Mouse (Mus musculus): ENCODE data around the gene Kbtbd4. TPM values are rescaled to one million over a fixed set of nuclear protein-coding genes. Genes with fewer than 3 reads are reported as not detected.

Kbtbd4 gene
- polyA plus RNA-seq, 1 experiment from 2014 or later = 26.3 TPM

- no peak for DNase-seq (ENCODE audit: low spot score)
- Histone ChIP-seq H3K4me2 (ENCODE audit: low read length) (no peak overlapping the region), H3K27ac (ENCODE audit: low read depth) (no peak overlapping the region), H3K4me3 (ENCODE audit: low read depth, low read length) (no peak overlapping the region), H3K9ac (ENCODE audit: low read length) (no peak overlapping the region), H3K4me1 (replicated peaks; ENCODE audit: control insufficient read depth, insufficient read depth, low read length) (no peaks in the 10 kb centered on the region), H3K9me3 (ENCODE audit: control insufficient read depth, low read length) (no peaks in the 10 kb centered on the region), H3K36me3 (ENCODE audit: control insufficient read depth, insufficient read depth, low read length) (peaks cover 10% of the 10 kb centered on the region; the same call in 1 of the 2 replicates), H3K27me3 (replicated peaks; ENCODE audit: control insufficient read depth, insufficient read depth, low read length) (no peaks in the 10 kb centered on the region)
- no peak for ATAC-seq (replicated peaks; ENCODE audit: low FRiP score, low TSS enrichment, low read depth)
- WGBS = 75% methylated on average over 3 of the region's 3 CpGs
Observed at GRCm38 (mm10) chr2:90953461-90953860, 48.9 kb downstream of the Kbtbd4 start.

GRCm38 (mm10) chr2:90956053-90956452 lies 51.5 kb downstream of the Kbtbd4 start:
- Histone ChIP-seq H3K27ac (ENCODE audit: low read depth) (no peak overlapping the region), H3K4me2 (ENCODE audit: low read length) (no peak overlapping the region), H3K4me3 (ENCODE audit: low read depth, low read length) (no peak overlapping the region), H3K4me1 (replicated peaks; ENCODE audit: control insufficient read depth, insufficient read depth, low read length) (no peaks in the 10 kb centered on the region), H3K9ac (ENCODE audit: low read length) (no peak overlapping the region), H3K27me3 (replicated peaks; ENCODE audit: control insufficient read depth, insufficient read depth, low read length) (no peaks in the 10 kb centered on the region), H3K9me3 (ENCODE audit: control insufficient read depth, low read length) (no peaks in the 10 kb centered on the region), H3K36me3 (ENCODE audit: control insufficient read depth, insufficient read depth, low read length) (peaks cover 7% of the 10 kb centered on the region; the same call in 1 of the 2 replicates)
- no peak for ATAC-seq (replicated peaks; ENCODE audit: low FRiP score, low TSS enrichment, low read depth)
- no peak for DNase-seq (ENCODE audit: low spot score)
- WGBS = 73% methylated on average over 1 of the region's 1 CpGs

- no peaks in the 10 kb centered on the region for H3K27me3 ChIP-seq (replicated peaks; ENCODE audit: control insufficient read depth, insufficient read depth, low read length)
- no peak overlapping the region for H3K4me2 ChIP-seq (ENCODE audit: low read length)
- no peak overlapping the region for H3K9ac ChIP-seq (ENCODE audit: low read length)
- DNase-seq (ENCODE audit: low spot score) = no peak
- H3K4me1 ChIP-seq (replicated peaks; ENCODE audit: control insufficient read depth, insufficient read depth, low read length) = no peaks in the 10 kb centered on the region
- no peaks in the 10 kb centered on the region for H3K9me3 ChIP-seq (ENCODE audit: control insufficient read depth, low read length)
- no peak overlapping the region for H3K27ac ChIP-seq (ENCODE audit: low read depth)
- H3K4me3 ChIP-seq (ENCODE audit: low read depth, low read length) = no peak overlapping the region
- peaks cover 7% of the 10 kb centered on the region; the same call in 1 of the 2 replicates for H3K36me3 ChIP-seq (ENCODE audit: control insufficient read depth, insufficient read depth, low read length)
- no peak for ATAC-seq (replicated peaks; ENCODE audit: low FRiP score, low TSS enrichment, low read depth)
- WGBS = 85% methylated on average over 3 of the region's 3 CpGs
Observed at GRCm38 (mm10) chr2:90958856-90959255, 54.3 kb downstream of the Kbtbd4 start.

GRCm38 (mm10) chr2:90960012-90960411 lies 55.5 kb downstream of the Kbtbd4 start:
- H3K9ac ChIP-seq (ENCODE audit: low read length) = no peak overlapping the region
- WGBS = 94% methylated on average over 2 of the region's 2 CpGs
- no peaks in the 10 kb centered on the region for H3K9me3 ChIP-seq (ENCODE audit: control insufficient read depth, low read length)
- H3K4me3 ChIP-seq (ENCODE audit: low read depth, low read length) = no peak overlapping the region
- DNase-seq (ENCODE audit: low spot score) (no peak), ATAC-seq (replicated peaks; ENCODE audit: low FRiP score, low TSS enrichment, low read depth) (no peak)
- H3K4me2 ChIP-seq (ENCODE audit: low read length) = no peak overlapping the region
- H3K4me1 ChIP-seq (replicated peaks; ENCODE audit: control insufficient read depth, insufficient read depth, low read length) = peaks cover 5% of the 10 kb centered on the region; the same call in 1 of the 2 replicates
- H3K27ac ChIP-seq (ENCODE audit: low read depth) = no peak overlapping the region
- H3K36me3 ChIP-seq (ENCODE audit: control insufficient read depth, insufficient read depth, low read length) = peaks cover 5% of the 10 kb centered on the region; the same call in 1 of the 2 replicates
- no peaks in the 10 kb centered on the region for H3K27me3 ChIP-seq (replicated peaks; ENCODE audit: control insufficient read depth, insufficient read depth, low read length)

Other genes starting within 250 kb of the Kbtbd4 start
- gene Nup160, start 227.5 kb upstream of the Kbtbd4 start, polyA plus RNA-seq (2014; fragmentation: Nextera tagmentation; extraction: Ambion mirVana) = 53.6 and 62.5 TPM in 2 replicates
- 87.7 and 99.3 TPM in 2 replicates for gene Fnbp4, start 159.4 kb upstream of the Kbtbd4 start, polyA plus RNA-seq (2014; fragmentation: Nextera tagmentation; extraction: Ambion mirVana)
- 1.0 and 1.1 TPM in 2 replicates for gene Agbl2, start 122.0 kb upstream of the Kbtbd4 start, polyA plus RNA-seq (2014; fragmentation: Nextera tagmentation; extraction: Ambion mirVana)
- gene Mtch2, start 57.6 kb upstream of the Kbtbd4 start, polyA plus RNA-seq (2014; fragmentation: Nextera tagmentation; extraction: Ambion mirVana) = 311 TPM in 2 replicates
- 9.6 and 11.3 TPM in 2 replicates for gene C1qtnf4, start 18.9 kb upstream of the Kbtbd4 start, polyA plus RNA-seq (2014; fragmentation: Nextera tagmentation; extraction: Ambion mirVana)
- gene Ndufs3, start 87 bp downstream of the Kbtbd4 start, polyA plus RNA-seq (2014; fragmentation: Nextera tagmentation; extraction: Ambion mirVana) = 244 and 251 TPM in 2 replicates
- 70.6 and 73.7 TPM in 2 replicates for gene Celf1, start 35.6 kb downstream of the Kbtbd4 start, polyA plus RNA-seq (2014; fragmentation: Nextera tagmentation; extraction: Ambion mirVana)
- 0.55 and 1.5 TPM in 2 replicates for gene Rapsn, start 130.9 kb downstream of the Kbtbd4 start, polyA plus RNA-seq (2014; fragmentation: Nextera tagmentation; extraction: Ambion mirVana)
- 280 and 322 TPM in 2 replicates for gene Psmc3, start 149.3 kb downstream of the Kbtbd4 start, polyA plus RNA-seq (2014; fragmentation: Nextera tagmentation; extraction: Ambion mirVana)
- gene Slc39a13, start 165.7 kb downstream of the Kbtbd4 start, polyA plus RNA-seq (2014; fragmentation: Nextera tagmentation; extraction: Ambion mirVana) = 29.7 and 32.3 TPM in 2 replicates
- 5.3 and 6.9 TPM in 2 replicates for gene Spi1, start 177.7 kb downstream of the Kbtbd4 start, polyA plus RNA-seq (2014; fragmentation: Nextera tagmentation; extraction: Ambion mirVana)
- not detected in 2 replicates for gene Mybpc3, start 213.4 kb downstream of the Kbtbd4 start, polyA plus RNA-seq (2014; fragmentation: Nextera tagmentation; extraction: Ambion mirVana)